In the genomic region with DNA sequence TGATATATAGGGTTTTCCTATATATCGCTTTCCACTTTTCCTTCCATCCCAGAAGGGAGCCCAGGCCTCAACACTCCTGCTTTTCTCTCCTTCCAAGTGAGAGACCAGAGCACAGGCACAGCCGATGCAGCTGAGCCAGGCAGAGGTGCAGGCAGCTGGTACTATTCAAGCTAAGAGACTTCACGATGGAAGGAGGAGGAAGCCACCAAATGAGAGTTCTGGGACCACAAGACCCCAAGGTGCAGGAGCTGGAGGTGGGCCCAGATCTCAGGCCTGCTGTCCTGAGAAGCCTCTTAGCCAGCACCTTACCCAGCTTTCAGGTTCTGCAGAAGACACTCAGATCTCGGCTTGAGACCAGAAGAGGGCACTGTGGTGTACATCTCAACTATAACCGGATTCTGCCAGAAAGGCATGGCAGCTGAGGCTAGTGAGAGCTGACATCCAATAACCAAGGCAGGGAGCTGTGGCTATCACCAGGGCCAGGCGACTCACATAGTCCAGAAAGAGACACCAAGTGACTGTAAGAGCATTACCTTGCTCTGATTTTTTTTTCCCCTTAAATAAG, we compare ENCODE assay signal across 9 mouse cellular contexts. TPM values are rescaled to one million over a fixed set of nuclear protein-coding genes. Genes with fewer than 3 reads are reported as not detected.
DNase-seq lines count a peak whose midpoint lies in the region; ATAC-seq and TF ChIP-seq lines count a peak whose summit lies in the region.
"Had no signal": no experiment of that assay in that cellular context is flagged by ENCODE, and none has a peak within 500 bp of the region (broad histone marks: within the 10 kb centered on the region; RNA-seq: fewer than 3 reads in every experiment).

No protein-coding gene starts in this region.

- intact Hi-C loops in left cerebral cortex, adult 2 months (cut with DNase I), result loop anchor here (2.0 to 5.0 kb wide), 3 partner anchors 31 to 587 kb away; a partner anchor contains a TSS

- no peak for TF ChIP-seq POLR2A in cortical plate, adult 2 months (IDR thresholded peaks at IDR 0.05; ENCODE audit: extremely low read depth, insufficient read depth, low read length)

- peak; percentile 54 for DNase-seq in left cerebral cortex, adult 11 months (ENCODE audit: low spot score)
- DNase-seq in left cerebral cortex, adult 8-10 months (ENCODE audit: low spot score in 2 of 2), result no peak
- DNase-seq in ZHBTc4 (ENCODE audit: low read depth, low spot score), result peak; percentile 68
- DNase-seq in left cerebral cortex, adult 2 months (ENCODE audit: extremely low spot score in 1 of 2, low spot score in 2 of 2), result peak; percentile 57
- DNase-seq in right cerebral cortex, adult 18-20 months, result peak; percentile 68

- H3K4me3 ChIP-seq in cortical plate, adult 2 months (ENCODE audit: insufficient read depth, low read length), result no peak overlapping the region
- H3K4me3 ChIP-seq in left cerebral cortex, adult 2 months, result no peak overlapping the region
- H3K4me3 ChIP-seq in midbrain, embryonic 16.5 days (ENCODE audit: low read depth, low read length), result no peak overlapping the region

- no peak overlapping the region for H3K9ac ChIP-seq in midbrain, embryonic 16.5 days (ENCODE audit: low read depth, low read length)

- ATAC-seq in midbrain, embryonic 16.5 days, result no peak
- ATAC-seq in erythroid progenitor cell, adult 5-6 weeks (replicated peaks; ENCODE audit: low FRiP score, poor library complexity, severe bottlenecking), result no peak

- no peaks in the 10 kb centered on the region for H3K9me3 ChIP-seq in midbrain, embryonic 16.5 days (replicated peaks; ENCODE audit: control insufficient read depth, low read length, poor library complexity, severe bottlenecking)

- H3K27ac ChIP-seq in cortical plate, adult 2 months (ENCODE audit: insufficient read depth, low read length), result no peak overlapping the region
- no peak overlapping the region for H3K27ac ChIP-seq in left cerebral cortex, adult 2 months
- no peak overlapping the region for H3K27ac ChIP-seq in midbrain, embryonic 16.5 days (ENCODE audit: low read length)

- no peak overlapping the region for H3K4me2 ChIP-seq in midbrain, embryonic 16.5 days (ENCODE audit: low read length)

- H3K27me3 ChIP-seq in midbrain, embryonic 16.5 days (ENCODE audit: control insufficient read depth, insufficient read depth, low read depth, low read length), result no peaks in the 10 kb centered on the region

- peaks cover 1% of the 10 kb centered on the region for H3K4me1 ChIP-seq in cortical plate, adult 2 months (ENCODE audit: control insufficient read depth, insufficient read depth, low read length)
- H3K4me1 ChIP-seq in midbrain, embryonic 16.5 days (ENCODE audit: control insufficient read depth, insufficient read depth, low read length), result peaks cover 17% of the 10 kb centered on the region

- H3K36me3 ChIP-seq in midbrain, embryonic 16.5 days (ENCODE audit: control insufficient read depth, insufficient read depth, low read length), result peaks cover 6% of the 10 kb centered on the region

- TF ChIP-seq CTCF in cortical plate, adult 2 months (IDR thresholded peaks at IDR 0.05; ENCODE audit: extremely low read depth, insufficient read depth, low read length), result peak; percentile 53
- peak; percentile 58 for TF ChIP-seq CTCF in left cerebral cortex, adult 2 months (IDR thresholded peaks at IDR 0.05)

- 56% methylated on average over 6 of the region's 6 CpGs for WGBS in midbrain, embryonic 16.5 days

RNA-seq across cellular contexts. Expression of a gene that starts 2.1 kb away (rescaled TPM):
- 1 to 10 TPM; 3.6 to 4.1 (median 3.8) TPM for total RNA-seq in left cerebral cortex, adult 8-10 months (2022)
- 6.4 and 6.5 TPM in 2 replicates for polyA plus RNA-seq in cortical plate, adult 2 months (2012; rRNA removed)
- 1 to 10 TPM; 5.6 to 7.2 TPM for total RNA-seq in left cerebral cortex, adult 2 months (2021)
- polyA plus RNA-seq in midbrain, embryonic 16.5 days (2015; fragmentation: Nextera tagmentation; extraction: Ambion mirVana), result 9.1 and 9.3 TPM in 2 replicates
- 6.7 and 10.5 TPM in 2 replicates for total RNA-seq in erythroid progenitor cell, adult 5-6 weeks (2015; ENCODE audit: low replicate concordance)
- total RNA-seq in erythroid progenitor cell, adult 5-6 weeks (2017; ENCODE audit: low replicate concordance), result 6.7 and 9.4 TPM in 2 replicates

RNA-seq across cellular contexts. Expression of a gene that starts 17.0 kb away (rescaled TPM):
- 1 to 10 TPM; 1.9 to 4.3 (median 2.9) TPM for total RNA-seq in left cerebral cortex, adult 8-10 months (2022)
- 1.8 and 2.7 TPM in 2 replicates for polyA plus RNA-seq in cortical plate, adult 2 months (2012; rRNA removed)
- 1 to 10 TPM; 3.1 TPM for total RNA-seq in left cerebral cortex, adult 2 months (2021)
- polyA plus RNA-seq in midbrain, embryonic 16.5 days (2015; fragmentation: Nextera tagmentation; extraction: Ambion mirVana), result 1.1 and 1.2 TPM in 2 replicates
- total RNA-seq in erythroid progenitor cell, adult 5-6 weeks (2015; ENCODE audit: low replicate concordance), result 3.8 TPM in 1 of 2 replicates, not detected in the other
- total RNA-seq in erythroid progenitor cell, adult 5-6 weeks (2017; ENCODE audit: low replicate concordance), result 3.6 and 5.4 TPM in 2 replicates

RNA-seq across cellular contexts. Expression of a gene that starts 30.7 kb away (rescaled TPM):
- 10 to 100 TPM; 35.9 to 39.9 (median 38.0) TPM for total RNA-seq in left cerebral cortex, adult 8-10 months (2022)
- 31.2 and 31.8 TPM in 2 replicates for polyA plus RNA-seq in cortical plate, adult 2 months (2012; rRNA removed)
- total RNA-seq in left cerebral cortex, adult 2 months (2021), result 10 to 100 TPM; 29.3 to 30.7 TPM
- polyA plus RNA-seq in midbrain, embryonic 16.5 days (2015; fragmentation: Nextera tagmentation; extraction: Ambion mirVana), result 15.5 and 15.6 TPM in 2 replicates
- total RNA-seq in erythroid progenitor cell, adult 5-6 weeks (2015; ENCODE audit: low replicate concordance), result 35.6 and 63.1 TPM in 2 replicates
- 74.3 and 74.4 TPM in 2 replicates for total RNA-seq in erythroid progenitor cell, adult 5-6 weeks (2017; ENCODE audit: low replicate concordance)

RNA-seq across cellular contexts. Expression of a gene that starts 40.0 kb away (rescaled TPM):
- total RNA-seq in left cerebral cortex, adult 8-10 months (2022), result not detected
- polyA plus RNA-seq in cortical plate, adult 2 months (2012; rRNA removed), result not detected in 2 replicates
- not detected for total RNA-seq in left cerebral cortex, adult 2 months (2021)
- not detected in 2 replicates for polyA plus RNA-seq in midbrain, embryonic 16.5 days (2015; fragmentation: Nextera tagmentation; extraction: Ambion mirVana)
- not detected in 2 replicates for total RNA-seq in erythroid progenitor cell, adult 5-6 weeks (2015; ENCODE audit: low replicate concordance)
- total RNA-seq in erythroid progenitor cell, adult 5-6 weeks (2017; ENCODE audit: low replicate concordance), result not detected in 2 replicates
- polyA plus RNA-seq: embryonic facial prominence, embryonic 14.5 days had no signal

Comparison
In these comparisons a context has a peak if more than half of its experiments do, and no peak if none do; other contexts are left out.
1. DNase-seq: peak in left cerebral cortex, adult 11 months (single experiment), ZHBTc4 (single experiment), left cerebral cortex, adult 2 months (2 of 2) and right cerebral cortex, adult 18-20 months (single experiment); none in left cerebral cortex, adult 8-10 months (0 of 2).